Mouse (Mus musculus) embryo, embryonic 9.5 days (tissue): ENCODE data around the gene Tenm2.

Experiments used
- DNase-seq: peaks from one replicate; pipeline ENCODE4 v3.0.0-alpha.2; 2017; ENCODE audit errors: extremely low spot score

The Tenm2 gene

GRCm38 (mm10) chr11:36592471-36592870 lies 643.3 kb downstream of the Tenm2 start:
- DNase-seq = no peak

- DNase-seq = no peak
These were observed 669.6 kb downstream of the Tenm2 start for GRCm38 (mm10) chr11:36566146-36566545.

- DNase-seq = no peak
These were observed 672.9 kb downstream of the Tenm2 start for GRCm38 (mm10) chr11:36562851-36563250.

- DNase-seq = no peak
These were observed 674.8 kb downstream of the Tenm2 start for GRCm38 (mm10) chr11:36560785-36561548.

- DNase-seq = no peak
These were observed 678.4 kb downstream of the Tenm2 start for GRCm38 (mm10) chr11:36557316-36557715.

- DNase-seq = no peak
These were observed 682.5 kb downstream of the Tenm2 start for GRCm38 (mm10) chr11:36553286-36553685.

GRCm38 (mm10) chr11:36550649-36551048 lies 685.1 kb downstream of the Tenm2 start:
- no peak for DNase-seq

GRCm38 (mm10) chr11:36549398-36550139 lies 686.2 kb downstream of the Tenm2 start:
- no peak for DNase-seq

GRCm38 (mm10) chr11:36548139-36548538 lies 687.6 kb downstream of the Tenm2 start:
- DNase-seq = no peak

- no peak for DNase-seq
These were observed 697.6 kb downstream of the Tenm2 start for GRCm38 (mm10) chr11:36538144-36538543.

- no peak for DNase-seq
These were observed 698.1 kb downstream of the Tenm2 start for GRCm38 (mm10) chr11:36537573-36538133.

GRCm38 (mm10) chr11:36535591-36535990 lies 700.2 kb downstream of the Tenm2 start:
- DNase-seq = no peak

- no peak for DNase-seq
These were observed 704.1 kb downstream of the Tenm2 start for GRCm38 (mm10) chr11:36531614-36532013.

GRCm38 (mm10) chr11:36527509-36527908 lies 708.3 kb downstream of the Tenm2 start:
- no peak for DNase-seq

- peak; percentile 81 for DNase-seq
These were observed 709.4 kb downstream of the Tenm2 start for GRCm38 (mm10) chr11:36526381-36526780.

- no peak for DNase-seq
These were observed 723.3 kb downstream of the Tenm2 start for GRCm38 (mm10) chr11:36512468-36512867.

GRCm38 (mm10) chr11:36508312-36508711 lies 727.5 kb downstream of the Tenm2 start:
- no peak for DNase-seq

GRCm38 (mm10) chr11:36494898-36495548 lies 740.7 kb downstream of the Tenm2 start:
- no peak for DNase-seq

GRCm38 (mm10) chr11:36492274-36492673 lies 743.5 kb downstream of the Tenm2 start:
- DNase-seq = no peak

- DNase-seq = peak; percentile 52
These were observed 745.7 kb downstream of the Tenm2 start for GRCm38 (mm10) chr11:36490085-36490484.

- DNase-seq = no peak
These were observed 747.1 kb downstream of the Tenm2 start for GRCm38 (mm10) chr11:36488666-36489065.

GRCm38 (mm10) chr11:36486092-36486491 lies 749.7 kb downstream of the Tenm2 start:
- no peak for DNase-seq
